Comparison of ENCODE assay signal across 16 mouse cellular contexts in genomic region chr1:92271676-92272291, GRCm38 (mm10).
DNase-seq lines count a peak whose midpoint lies in the region; ATAC-seq lines count a peak whose summit lies in the region.
"Had no signal": no experiment of that assay in that cellular context is flagged by ENCODE, and none has a peak within 500 bp of the region (broad histone marks: within the 10 kb centered on the region; RNA-seq: fewer than 3 reads in every experiment).

No protein-coding gene starts in this region.

- H3K27me3 ChIP-seq in neural tube, embryonic 12.5 days (replicated peaks) = no peaks in the 10 kb centered on the region
- H3K27me3 ChIP-seq in midbrain, embryonic 13.5 days = no peaks in the 10 kb centered on the region
- no peaks in the 10 kb centered on the region for H3K27me3 ChIP-seq in intestine, embryonic 16.5 days (replicated peaks; ENCODE audit: control insufficient read depth, insufficient read depth, low read length)
- H3K27me3 ChIP-seq: limb, embryonic 12.5 days had no signal

- H3K36me3 ChIP-seq in neural tube, embryonic 12.5 days = no peaks in the 10 kb centered on the region
- H3K36me3 ChIP-seq in midbrain, embryonic 13.5 days = no peaks in the 10 kb centered on the region
- H3K36me3 ChIP-seq in intestine, embryonic 16.5 days (ENCODE audit: control insufficient read depth, insufficient read depth, low read length) = no peaks in the 10 kb centered on the region
- H3K36me3 ChIP-seq: limb, embryonic 12.5 days had no signal

- WGBS in neural tube, embryonic 12.5 days = 43% methylated on average over 9 of the region's 9 CpGs
- 27% methylated on average over 9 of the region's 9 CpGs for WGBS in midbrain, embryonic 13.5 days
- WGBS in intestine, embryonic 16.5 days = 43% methylated on average over 9 of the region's 9 CpGs

- no peak overlapping the region for H3K4me2 ChIP-seq in neural tube, embryonic 12.5 days (replicated peaks)
- no peak overlapping the region for H3K4me2 ChIP-seq in midbrain, embryonic 13.5 days (replicated peaks)
- no peak overlapping the region for H3K4me2 ChIP-seq in intestine, embryonic 16.5 days (ENCODE audit: low read depth, low read length)
- H3K4me2 ChIP-seq: limb, embryonic 12.5 days had no signal

- H3K9me3 ChIP-seq in neural tube, embryonic 12.5 days = no peaks in the 10 kb centered on the region
- peaks cover 4% of the 10 kb centered on the region; the same call in 1 of the 2 replicates for H3K9me3 ChIP-seq in midbrain, embryonic 13.5 days
- no peaks in the 10 kb centered on the region for H3K9me3 ChIP-seq in intestine, embryonic 16.5 days (ENCODE audit: control insufficient read depth, low read length)
- H3K9me3 ChIP-seq: limb, embryonic 12.5 days had no signal

- H3K9ac ChIP-seq in neural tube, embryonic 12.5 days = no peak overlapping the region
- no peak overlapping the region for H3K9ac ChIP-seq in midbrain, embryonic 13.5 days (replicated peaks)
- H3K9ac ChIP-seq in intestine, embryonic 16.5 days (ENCODE audit: low read depth, low read length) = no peak overlapping the region
- H3K9ac ChIP-seq: limb, embryonic 12.5 days had no signal

- DNase-seq in adrenal gland, adult 2 months = peak; percentile 44
- no peak for DNase-seq in adrenal gland, adult 8-10 months
- DNase-seq in neural tube, embryonic 10.5 days (ENCODE audit: extremely low spot score, low spot score) = no peak
- DNase-seq in retina, postnatal 1 day = peak; percentile 58
- DNase-seq in kidney, adult 9 months = no peak
- DNase-seq: cerebellum, adult 8-10 months; gastrocnemius, postnatal 14 days; heart, postnatal 10 days; kidney, adult 11 months; kidney, postnatal 36 days; layer of hippocampus, postnatal 36 days had no signal

- H3K4me1 ChIP-seq in neural tube, embryonic 12.5 days = peaks cover 8% of the 10 kb centered on the region
- peaks cover 16% of the 10 kb centered on the region for H3K4me1 ChIP-seq in midbrain, embryonic 13.5 days (replicated peaks)
- no peaks in the 10 kb centered on the region for H3K4me1 ChIP-seq in intestine, embryonic 16.5 days (ENCODE audit: control insufficient read depth, insufficient read depth, low read length)
- H3K4me1 ChIP-seq: limb, embryonic 12.5 days had no signal

- no peak overlapping the region for H3K27ac ChIP-seq in neural tube, embryonic 12.5 days
- no peak overlapping the region for H3K27ac ChIP-seq in midbrain, embryonic 13.5 days
- H3K27ac ChIP-seq in intestine, embryonic 16.5 days (ENCODE audit: low read length) = no peak overlapping the region
- H3K27ac ChIP-seq: limb, embryonic 12.5 days had no signal

- no peak overlapping the region for H3K4me3 ChIP-seq in neural tube, embryonic 12.5 days
- no peak overlapping the region for H3K4me3 ChIP-seq in midbrain, embryonic 13.5 days (replicated peaks)
- H3K4me3 ChIP-seq in intestine, embryonic 16.5 days (ENCODE audit: low read length) = no peak overlapping the region
- H3K4me3 ChIP-seq: limb, embryonic 12.5 days had no signal

- peak; percentile 41 for ATAC-seq in neural tube, embryonic 12.5 days (ENCODE audit: low FRiP score, low read depth)
- peak; percentile 69; the same call in 1 of the 2 replicates for ATAC-seq in midbrain, embryonic 13.5 days
- no peak for ATAC-seq in intestine, embryonic 16.5 days
- ATAC-seq: activated CD4-positive, CD25-positive, alpha-beta regulatory T cell, adult 4 months had no signal

Comparison
In these comparisons a context has a peak if more than half of its experiments do, and no peak if none do; other contexts are left out.
1. DNase-seq: peak in adrenal gland, adult 2 months (single experiment) and retina, postnatal 1 day (single experiment); none in adrenal gland, adult 8-10 months (single experiment), neural tube, embryonic 10.5 days (single experiment) and kidney, adult 9 months (single experiment).